In the genomic region with DNA sequence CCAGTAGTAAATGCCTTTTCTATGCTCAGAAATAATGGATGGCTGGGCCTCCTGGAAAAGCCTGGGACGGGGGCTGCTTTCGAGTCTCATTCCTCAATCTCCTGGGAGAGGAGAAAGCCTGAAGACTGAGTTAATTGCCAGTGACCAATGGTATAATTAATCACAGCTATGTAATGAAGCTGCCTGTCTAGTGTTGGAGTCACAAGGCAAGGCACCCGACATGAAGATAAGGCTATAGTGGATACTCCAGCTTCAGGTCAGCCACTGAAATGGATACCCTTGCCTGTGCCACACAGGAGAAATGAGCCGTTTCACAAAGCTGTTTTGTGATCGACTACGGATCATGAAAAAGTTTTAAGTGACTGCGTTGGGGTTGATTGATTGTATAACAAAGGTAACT, we compare ENCODE assay signal across 15 mouse cellular contexts. TPM values are rescaled to one million over a fixed set of nuclear protein-coding genes. Genes with fewer than 3 reads are reported as not detected.
DNase-seq lines count a peak whose midpoint lies in the region; ATAC-seq lines count a peak whose summit lies in the region.
"Had no signal": no experiment of that assay in that cellular context is flagged by ENCODE, and none has a peak within 500 bp of the region (broad histone marks: within the 10 kb centered on the region; RNA-seq: fewer than 3 reads in every experiment).

No protein-coding gene starts in this region.

- H3K36me3 ChIP-seq in heart, embryonic 14.5 days (ENCODE audit: control insufficient read depth, insufficient read depth, low read length): no peaks in the 10 kb centered on the region
- H3K36me3 ChIP-seq in heart, embryonic 10.5 days: peaks cover 5% of the 10 kb centered on the region; the same call in 1 of the 2 replicates
- H3K36me3 ChIP-seq in liver, embryonic 12.5 days: peaks cover 49% of the 10 kb centered on the region
- H3K36me3 ChIP-seq in liver, embryonic 11.5 days (ENCODE audit: control insufficient read depth, insufficient read depth, low read length): no peaks in the 10 kb centered on the region
- peaks cover 15% of the 10 kb centered on the region; the same call in 1 of the 2 replicates for H3K36me3 ChIP-seq in embryonic facial prominence, embryonic 10.5 days (replicated peaks)
- no peaks in the 10 kb centered on the region for H3K36me3 ChIP-seq in neural tube, embryonic 12.5 days
- H3K36me3 ChIP-seq in forebrain, embryonic 12.5 days (replicated peaks): no peaks in the 10 kb centered on the region

- 57% methylated on average over 7 of the region's 7 CpGs for WGBS in heart, embryonic 14.5 days
- WGBS in heart, embryonic 10.5 days: 65% methylated on average over 7 of the region's 7 CpGs
- WGBS in liver, embryonic 12.5 days (ENCODE audit: insufficient replicate concordance): 74% methylated on average over 7 of the region's 7 CpGs
- 63% methylated on average over 7 of the region's 7 CpGs for WGBS in liver, embryonic 11.5 days
- WGBS in embryonic facial prominence, embryonic 10.5 days: 54% methylated on average over 7 of the region's 7 CpGs
- 23% methylated on average over 7 of the region's 7 CpGs for WGBS in neural tube, embryonic 12.5 days
- WGBS in forebrain, embryonic 12.5 days: 44% methylated on average over 7 of the region's 7 CpGs

- H3K9me3 ChIP-seq in heart, embryonic 14.5 days (ENCODE audit: control insufficient read depth, low read length): no peaks in the 10 kb centered on the region
- no peaks in the 10 kb centered on the region for H3K9me3 ChIP-seq in heart, embryonic 10.5 days
- H3K9me3 ChIP-seq in liver, embryonic 12.5 days (replicated peaks): no peaks in the 10 kb centered on the region
- no peaks in the 10 kb centered on the region for H3K9me3 ChIP-seq in liver, embryonic 11.5 days (ENCODE audit: control insufficient read depth, low read length)
- H3K9me3 ChIP-seq in embryonic facial prominence, embryonic 10.5 days: no peaks in the 10 kb centered on the region
- no peaks in the 10 kb centered on the region for H3K9me3 ChIP-seq in neural tube, embryonic 12.5 days
- H3K9me3 ChIP-seq in forebrain, embryonic 12.5 days: no peaks in the 10 kb centered on the region
- H3K9me3 ChIP-seq: liver, embryonic 15.5 days had no signal

- H3K4me1 ChIP-seq in heart, embryonic 14.5 days (ENCODE audit: control insufficient read depth in 2 of 2, insufficient read depth in 2 of 2, low read length in 2 of 2): peaks cover 5 to 10% of the 10 kb centered on the region in 2 experiments
- H3K4me1 ChIP-seq in heart, embryonic 10.5 days: peaks cover 21% of the 10 kb centered on the region
- H3K4me1 ChIP-seq in liver, embryonic 12.5 days: peaks cover 92% of the 10 kb centered on the region
- peaks cover 40% of the 10 kb centered on the region for H3K4me1 ChIP-seq in liver, embryonic 11.5 days (replicated peaks; ENCODE audit: control insufficient read depth, insufficient read depth, low read length)
- H3K4me1 ChIP-seq in embryonic facial prominence, embryonic 10.5 days: peaks cover 70% of the 10 kb centered on the region
- peaks cover 32% of the 10 kb centered on the region for H3K4me1 ChIP-seq in neural tube, embryonic 12.5 days
- H3K4me1 ChIP-seq in forebrain, embryonic 12.5 days: peaks cover 43% of the 10 kb centered on the region

- no peak for DNase-seq in heart, embryonic 10.5 days (ENCODE audit: low spot score)
- no peak for DNase-seq in liver, embryonic 11.5 days (ENCODE audit: low spot score)
- no peak for DNase-seq in embryonic facial prominence, embryonic 10.5 days (ENCODE audit: low spot score)
- DNase-seq: adrenal gland, postnatal 25 days; cerebellum, adult 11 months; cerebellum, postnatal 36 days; kidney, adult 11 months; lung, postnatal 4 days; right cerebral cortex, postnatal 25 days had no signal

- ATAC-seq in heart, embryonic 14.5 days (ENCODE audit: insufficient number of reproducible peaks, insufficient read depth, low FRiP score, low read depth): no peak
- ATAC-seq in liver, embryonic 12.5 days: no peak
- ATAC-seq in liver, embryonic 11.5 days (replicated peaks; ENCODE audit: low FRiP score): no peak
- no peak for ATAC-seq in neural tube, embryonic 12.5 days (ENCODE audit: low FRiP score, low read depth)
- ATAC-seq in forebrain, embryonic 12.5 days (ENCODE audit: low FRiP score): no peak
- ATAC-seq: forebrain, embryonic 14.5 days had no signal

- H3K27ac ChIP-seq in heart, embryonic 14.5 days (replicated peaks in 1 of 2; ENCODE audit: control insufficient read depth in 1 of 2, insufficient read depth in 1 of 2, low read depth in 2 of 2, low read length in 2 of 2): peak overlapping the region; percentile 8 to 46; a peak in 1 of 4 replicates
- H3K27ac ChIP-seq in heart, embryonic 10.5 days: no peak overlapping the region
- H3K27ac ChIP-seq in liver, embryonic 12.5 days: peak overlapping the region; percentile 88; the same call in 1 of the 2 replicates
- H3K27ac ChIP-seq in liver, embryonic 11.5 days (ENCODE audit: low read depth, low read length): no peak overlapping the region
- 0 out of 2 replicates have a peak overlapping the region, but pooled peaks have one; percentile 14 for H3K27ac ChIP-seq in embryonic facial prominence, embryonic 10.5 days (replicated peaks)
- peak overlapping the region; percentile 34; the same call in 1 of the 2 replicates for H3K27ac ChIP-seq in neural tube, embryonic 12.5 days
- H3K27ac ChIP-seq in forebrain, embryonic 12.5 days: no peak overlapping the region

- no peak overlapping the region for H3K9ac ChIP-seq in heart, embryonic 14.5 days (ENCODE audit: low read length)
- H3K9ac ChIP-seq in liver, embryonic 12.5 days: 0 out of 2 replicates have a peak overlapping the region, but pooled peaks have one; percentile 14
- H3K9ac ChIP-seq in liver, embryonic 11.5 days (ENCODE audit: low read depth, low read length): no peak overlapping the region
- H3K9ac ChIP-seq in neural tube, embryonic 12.5 days: no peak overlapping the region
- H3K9ac ChIP-seq in forebrain, embryonic 12.5 days: no peak overlapping the region
- H3K9ac ChIP-seq: liver, embryonic 15.5 days had no signal

- no peak overlapping the region for H3K4me2 ChIP-seq in heart, embryonic 14.5 days (ENCODE audit: low read length)
- no peak overlapping the region for H3K4me2 ChIP-seq in liver, embryonic 12.5 days
- no peak overlapping the region for H3K4me2 ChIP-seq in liver, embryonic 11.5 days
- H3K4me2 ChIP-seq in neural tube, embryonic 12.5 days (replicated peaks): 0 out of 2 replicates have a peak overlapping the region, but pooled peaks have one; percentile 10
- H3K4me2 ChIP-seq in forebrain, embryonic 12.5 days: no peak overlapping the region
- H3K4me2 ChIP-seq: liver, embryonic 15.5 days had no signal

- H3K4me3 ChIP-seq in heart, embryonic 14.5 days (ENCODE audit: control insufficient read depth in 1 of 2, insufficient read depth in 1 of 2, low read depth in 1 of 2, low read length in 2 of 2): no peak overlapping the region
- no peak overlapping the region for H3K4me3 ChIP-seq in heart, embryonic 10.5 days
- H3K4me3 ChIP-seq in liver, embryonic 12.5 days: no peak overlapping the region
- H3K4me3 ChIP-seq in liver, embryonic 11.5 days (ENCODE audit: low read depth, low read length): no peak overlapping the region
- no peak overlapping the region for H3K4me3 ChIP-seq in embryonic facial prominence, embryonic 10.5 days
- H3K4me3 ChIP-seq in neural tube, embryonic 12.5 days: no peak overlapping the region
- H3K4me3 ChIP-seq in forebrain, embryonic 12.5 days (replicated peaks): no peak overlapping the region
- H3K4me3 ChIP-seq: liver, embryonic 15.5 days had no signal

- H3K27me3 ChIP-seq in heart, embryonic 14.5 days (ENCODE audit: control insufficient read depth, insufficient read depth, low read length): no peaks in the 10 kb centered on the region
- H3K27me3 ChIP-seq in heart, embryonic 10.5 days (ENCODE audit: insufficient read depth, poor library complexity, severe bottlenecking): no peaks in the 10 kb centered on the region
- H3K27me3 ChIP-seq in liver, embryonic 12.5 days (replicated peaks): no peaks in the 10 kb centered on the region
- H3K27me3 ChIP-seq in liver, embryonic 11.5 days (replicated peaks; ENCODE audit: control insufficient read depth, insufficient read depth, low read length): no peaks in the 10 kb centered on the region
- H3K27me3 ChIP-seq in embryonic facial prominence, embryonic 10.5 days (replicated peaks; ENCODE audit: low read depth, poor library complexity, severe bottlenecking): no peaks in the 10 kb centered on the region
- H3K27me3 ChIP-seq in neural tube, embryonic 12.5 days (replicated peaks): no peaks in the 10 kb centered on the region
- H3K27me3 ChIP-seq in forebrain, embryonic 12.5 days: peaks cover 7% of the 10 kb centered on the region; the same call in 1 of the 2 replicates
- H3K27me3 ChIP-seq: liver, embryonic 15.5 days had no signal

RNA-seq across cellular contexts. Expression of a gene that starts 36.5 kb away (rescaled TPM):
- polyA plus RNA-seq in heart, embryonic 14.5 days (2014; fragmentation: Nextera tagmentation; extraction: Ambion mirVana): 0.20 TPM in 2 replicates
- polyA plus RNA-seq in heart, embryonic 10.5 days (2016; fragmentation: Nextera tagmentation; extraction: Ambion mirVana): 0.10 TPM in 1 of 2 replicates, not detected in the other
- polyA plus RNA-seq in liver, embryonic 12.5 days (2016; fragmentation: Nextera tagmentation; extraction: Ambion mirVana): 0.42 and 0.45 TPM in 2 replicates
- 0.10 and 0.11 TPM in 2 replicates for polyA plus RNA-seq in liver, embryonic 11.5 days (2014; fragmentation: Nextera tagmentation; extraction: Ambion mirVana)
- polyA plus RNA-seq in embryonic facial prominence, embryonic 10.5 days (2016; fragmentation: Nextera tagmentation; extraction: Ambion mirVana): not detected in 2 replicates
- polyA plus RNA-seq in neural tube, embryonic 12.5 days (2016; fragmentation: Nextera tagmentation; extraction: Ambion mirVana): 0.09 TPM in 1 of 2 replicates, not detected in the other
- polyA plus RNA-seq in forebrain, embryonic 12.5 days (2016; fragmentation: Nextera tagmentation; extraction: Ambion mirVana): 0.08 TPM in 1 of 2 replicates, not detected in the other
- polyA plus RNA-seq: forebrain, embryonic 14.5 days had no signal

RNA-seq across cellular contexts. Expression of a gene that starts 37.1 kb away (rescaled TPM):
- polyA plus RNA-seq in heart, embryonic 14.5 days (2014; fragmentation: Nextera tagmentation; extraction: Ambion mirVana): 45.7 and 59.0 TPM in 2 replicates
- polyA plus RNA-seq in heart, embryonic 10.5 days (2016; fragmentation: Nextera tagmentation; extraction: Ambion mirVana): 73.5 and 78.8 TPM in 2 replicates
- polyA plus RNA-seq in liver, embryonic 12.5 days (2016; fragmentation: Nextera tagmentation; extraction: Ambion mirVana): 177 and 187 TPM in 2 replicates
- 108 and 116 TPM in 2 replicates for polyA plus RNA-seq in liver, embryonic 11.5 days (2014; fragmentation: Nextera tagmentation; extraction: Ambion mirVana)
- 133 and 136 TPM in 2 replicates for polyA plus RNA-seq in embryonic facial prominence, embryonic 10.5 days (2016; fragmentation: Nextera tagmentation; extraction: Ambion mirVana)
- 168 and 189 TPM in 2 replicates for polyA plus RNA-seq in neural tube, embryonic 12.5 days (2016; fragmentation: Nextera tagmentation; extraction: Ambion mirVana)
- 136 and 158 TPM in 2 replicates for polyA plus RNA-seq in forebrain, embryonic 12.5 days (2016; fragmentation: Nextera tagmentation; extraction: Ambion mirVana)

Comparison
In these comparisons a context has a peak if more than half of its experiments do, and no peak if none do; other contexts are left out.
1. H3K27ac ChIP-seq: peak in heart, embryonic 14.5 days (2 of 2), liver, embryonic 12.5 days (single experiment), embryonic facial prominence, embryonic 10.5 days (single experiment) and neural tube, embryonic 12.5 days (single experiment); none in heart, embryonic 10.5 days (single experiment), liver, embryonic 11.5 days (single experiment) and forebrain, embryonic 12.5 days (single experiment).